Mouse (Mus musculus) CD4-positive naive resting alpha-beta T cell, adult 76 days (primary cell): ENCODE results near the gene Krtap10-10. TPM values are rescaled to one million over a fixed set of nuclear protein-coding genes. Genes with fewer than 3 reads are reported as not detected.

Experiments used
- total RNA-seq: library from RNA; stranded (reverse); gene quantifications from one replicate; pipeline ENCODE4 v1.2.4, GENCODE M21; 2023

Gene Krtap10-10
- not detected for total RNA-seq

DNA sequence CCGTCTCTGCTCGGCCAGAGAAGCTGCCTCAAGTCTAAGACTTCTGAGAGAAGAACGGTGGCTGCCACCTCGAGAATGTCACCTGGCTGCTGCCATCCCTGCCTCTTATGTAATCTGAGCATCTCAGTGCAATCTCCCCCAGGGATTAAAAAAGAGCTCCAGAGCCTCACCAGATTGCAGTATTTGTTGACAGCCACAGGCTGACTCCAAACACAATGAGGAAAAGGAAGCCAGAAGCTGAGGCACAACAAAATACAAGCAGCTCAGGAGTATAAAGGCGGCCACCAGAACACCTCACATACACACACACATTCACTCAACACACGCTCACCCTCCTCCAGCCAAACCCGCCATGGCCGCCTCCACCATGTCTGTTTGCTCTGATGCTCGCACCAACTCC, at the start of gene Krtap10-10:
Krtap10-10 (plus strand) TSS at position 301 of the 400 bp plus-strand sequence.

DNA sequence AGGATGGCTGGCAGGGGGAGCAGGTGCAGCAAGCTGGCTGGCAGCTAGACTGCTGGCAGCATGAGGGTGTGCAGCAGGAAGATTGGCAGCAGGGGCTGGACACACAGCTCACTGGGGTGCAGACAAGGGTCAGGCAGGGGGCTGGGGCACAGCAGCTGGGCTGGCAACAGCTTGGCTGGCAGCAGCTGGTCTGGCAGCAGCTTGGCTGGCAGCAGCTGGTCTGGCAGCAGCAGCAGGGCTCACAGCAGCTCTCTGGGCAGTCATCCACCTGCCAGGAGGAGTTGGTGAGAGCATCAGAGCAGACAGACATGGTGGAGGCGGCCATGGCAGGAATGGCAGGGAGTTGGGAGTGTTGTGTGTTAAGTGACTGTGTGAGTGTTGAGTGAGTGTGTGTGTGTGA, 47.9 kb upstream of the Krtap10-10 start, which contains the start of gene Gm7137:
Gm7137 (minus strand) TSS at position 325 of the 400 bp plus-strand sequence.

DNA sequence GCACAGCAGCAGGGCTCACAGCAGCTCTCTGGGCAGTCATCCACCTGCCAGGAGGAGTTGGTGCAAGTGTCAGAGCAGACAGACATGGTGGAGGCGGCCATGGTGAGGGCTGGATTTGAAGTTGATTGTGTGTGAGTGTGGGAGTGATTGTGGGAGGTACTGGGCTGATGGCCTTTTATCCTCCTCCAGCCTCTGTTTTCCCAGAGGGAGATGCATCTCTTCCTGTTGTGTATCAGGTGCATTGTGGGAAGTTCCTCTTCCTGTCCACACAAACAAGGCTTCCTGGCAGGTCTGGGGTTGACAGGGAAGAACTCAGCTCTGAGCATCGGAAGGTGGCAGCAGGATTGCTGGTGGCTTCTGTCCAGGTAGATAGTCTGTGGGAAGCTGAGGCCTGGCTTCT, 40.8 kb upstream of the Krtap10-10 start, which contains the start of gene Gm9639:
Gm9639 (minus strand) TSS at position 101 of the 400 bp plus-strand sequence.

GRCm38 (mm10) chr10:77798921-77799508, 36.7 kb upstream of the Krtap10-10 start, which contains the start of gene Gm19668:
TSS of gene Gm19668 (minus strand) at chr10:77799133.

DNA sequence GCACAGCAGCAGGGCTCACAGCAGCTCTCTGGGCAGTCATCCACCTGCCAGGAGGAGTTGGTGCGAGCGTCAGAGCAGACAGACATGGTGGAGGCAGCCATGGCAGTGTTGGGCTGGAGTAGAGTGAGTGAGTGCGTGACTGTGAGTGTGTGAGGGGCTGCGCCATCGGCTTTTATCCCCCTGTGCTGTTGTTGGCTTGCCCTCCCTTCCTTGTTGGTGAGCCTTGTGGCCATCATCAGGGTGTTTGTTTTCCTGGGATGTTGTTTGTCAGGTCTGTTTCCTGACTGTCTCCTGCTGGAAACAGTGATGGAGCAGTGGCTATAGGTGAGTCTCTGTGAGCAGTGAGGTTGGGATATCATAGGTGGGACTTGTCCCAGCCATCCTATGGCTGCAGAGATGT, 24.0 kb upstream of the Krtap10-10 start, which contains the start of gene Gm9507:
Gm9507 (minus strand) TSS at position 101 of the 400 bp plus-strand sequence.

GRCm38 (mm10) chr10:77814382-77814781, 21.4 kb upstream of the Krtap10-10 start, which contains the start of gene Gm2696:
TSS of gene Gm2696 (plus strand) at chr10:77814682.

DNA sequence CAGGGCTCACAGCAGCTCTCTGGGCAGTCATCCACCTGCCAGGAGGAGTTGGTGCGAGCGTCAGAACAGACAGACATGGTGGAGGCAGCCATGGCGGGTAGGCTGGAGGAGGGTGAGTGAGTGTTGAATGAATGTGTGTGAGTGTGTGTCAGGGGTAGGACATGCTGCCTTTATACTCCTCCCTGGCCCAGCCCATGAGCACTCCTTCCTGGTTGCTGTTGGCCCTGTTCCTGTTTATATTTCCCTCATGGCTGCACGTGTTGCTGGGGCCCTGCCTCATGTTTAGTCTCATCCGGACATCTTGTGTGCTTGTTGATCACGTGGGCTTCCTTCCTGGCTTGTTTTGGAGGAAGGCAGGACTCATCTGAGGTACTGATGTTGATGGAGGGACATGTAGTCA, 8.8 kb upstream of the Krtap10-10 start, which contains the start of gene Krtap10-4:
Krtap10-4 (minus strand) TSS at position 145 of the 400 bp plus-strand sequence.

GRCm38 (mm10) chr10:77846503-77846902, 10.8 kb downstream of the Krtap10-10 start, which contains the start of gene Gm36176:
TSS of gene Gm36176 (plus strand) at chr10:77846803.

DNA sequence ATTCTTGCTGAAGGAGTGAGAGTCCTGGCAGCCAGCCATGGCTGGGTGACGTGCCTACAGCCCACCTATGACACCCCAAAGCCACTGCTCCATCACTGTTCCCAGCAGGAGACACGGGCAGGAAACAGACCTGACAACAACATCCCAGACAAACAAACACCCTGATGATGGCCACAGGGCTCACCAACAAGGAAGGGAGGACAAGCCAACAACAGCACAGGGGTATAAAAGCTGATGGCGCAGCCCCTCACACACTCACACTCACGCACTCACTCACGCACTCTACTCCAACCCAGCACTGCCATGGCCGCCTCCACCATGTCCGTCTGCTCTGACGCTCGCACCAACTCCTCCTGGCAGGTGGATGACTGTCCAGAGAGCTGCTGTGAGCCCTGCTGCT, 16.8 kb downstream of the Krtap10-10 start, which contains the start of gene Gm10318:
Gm10318 (plus strand) TSS at position 301 of the 400 bp plus-strand sequence.

GRCm38 (mm10) chr10:77861675-77862074, 25.9 kb downstream of the Krtap10-10 start, which contains the start of gene Gm3285:
TSS of gene Gm3285 (plus strand) at chr10:77861975.

Other genes with a start within 250 kb of the Krtap10-10 start
- 67.6 TPM for gene Sumo3, start 229.8 kb upstream of the Krtap10-10 start, total RNA-seq
- not detected for gene Gm49325, start 229.8 kb upstream of the Krtap10-10 start, total RNA-seq
- gene Ube2g2, start 213.7 kb upstream of the Krtap10-10 start, total RNA-seq = 34.7 TPM
- gene Tspear, start 149.4 kb upstream of the Krtap10-10 start, total RNA-seq = 0.64 TPM
- gene Gm19402, start 145.2 kb upstream of the Krtap10-10 start, total RNA-seq = not detected
- gene Gm9508, start 138.7 kb upstream of the Krtap10-10 start, total RNA-seq = not detected
- not detected for gene Gm10272, start 129.3 kb upstream of the Krtap10-10 start, total RNA-seq
- not detected for gene Gm10024, start 124.5 kb upstream of the Krtap10-10 start, total RNA-seq
- not detected for gene Gm10142, start 120.1 kb upstream of the Krtap10-10 start, total RNA-seq
- not detected for gene Krtap12-1, start 115.3 kb upstream of the Krtap10-10 start, total RNA-seq
- not detected for gene Gm10100, start 109.5 kb upstream of the Krtap10-10 start, total RNA-seq
- not detected for gene Gm18596, start 93.3 kb upstream of the Krtap10-10 start, total RNA-seq
- gene Gm9736, start 84.6 kb upstream of the Krtap10-10 start, total RNA-seq = not detected
- gene Gm3233, start 76.3 kb upstream of the Krtap10-10 start, total RNA-seq = not detected
- gene Gm3238, start 64.6 kb upstream of the Krtap10-10 start, total RNA-seq = not detected
- not detected for gene Gm7138, start 59.0 kb upstream of the Krtap10-10 start, total RNA-seq
- not detected for gene Gm3250, start 53.4 kb upstream of the Krtap10-10 start, total RNA-seq
- not detected for gene Gm7137, start 47.7 kb upstream of the Krtap10-10 start, total RNA-seq
- gene Gm9639, start 40.9 kb upstream of the Krtap10-10 start, total RNA-seq = not detected
- not detected for gene Gm19668, start 36.8 kb upstream of the Krtap10-10 start, total RNA-seq
- not detected for gene Gm9507, start 24.1 kb upstream of the Krtap10-10 start, total RNA-seq
- not detected for gene Gm2696, start 21.3 kb upstream of the Krtap10-10 start, total RNA-seq
- gene Krtap10-4, start 8.9 kb upstream of the Krtap10-10 start, total RNA-seq = not detected
- not detected for gene Gm36176, start 10.9 kb downstream of the Krtap10-10 start, total RNA-seq
- gene Gm10318, start 16.9 kb downstream of the Krtap10-10 start, total RNA-seq = not detected
- gene Gm3285, start 26.0 kb downstream of the Krtap10-10 start, total RNA-seq = not detected
- gene Lrrc3, start 66.6 kb downstream of the Krtap10-10 start, total RNA-seq = not detected
- 4.7 TPM for gene Trpm2, start 134.6 kb downstream of the Krtap10-10 start, total RNA-seq
- 6.0 TPM for gene 1810043G02Rik, start 142.6 kb downstream of the Krtap10-10 start, total RNA-seq
- gene Pfkl, start 174.1 kb downstream of the Krtap10-10 start, total RNA-seq = 110 TPM
- not detected for gene Dnmt3l, start 206.0 kb downstream of the Krtap10-10 start, total RNA-seq
- 0.26 TPM for gene Aire, start 207.7 kb downstream of the Krtap10-10 start, total RNA-seq
- gene Icosl, start 233.4 kb downstream of the Krtap10-10 start, total RNA-seq = 20.0 TPM